Mouse (Mus musculus) lung, adult 2 months (tissue): ENCODE results near the gene Ifitm6.

Experiments used
- CTCF ChIP-seq: fragments of 200-500 bp; IDR thresholded peaks from 2 replicates; pipeline ENCODE4 v1.5.1; 2011; ENCODE audit warnings: mild to moderate bottlenecking, low read length, control low read depth; ENCODE audit not compliant: insufficient read depth
- POLR2A ChIP-seq: fragments of 200-500 bp; IDR thresholded peaks from 2 replicates; pipeline ENCODE4 v1.6.1; 2011; ENCODE audit warnings: low read depth, mild to moderate bottlenecking, control low read depth, low read length, borderline replicate concordance; ENCODE audit errors: extremely low read depth

DNA sequence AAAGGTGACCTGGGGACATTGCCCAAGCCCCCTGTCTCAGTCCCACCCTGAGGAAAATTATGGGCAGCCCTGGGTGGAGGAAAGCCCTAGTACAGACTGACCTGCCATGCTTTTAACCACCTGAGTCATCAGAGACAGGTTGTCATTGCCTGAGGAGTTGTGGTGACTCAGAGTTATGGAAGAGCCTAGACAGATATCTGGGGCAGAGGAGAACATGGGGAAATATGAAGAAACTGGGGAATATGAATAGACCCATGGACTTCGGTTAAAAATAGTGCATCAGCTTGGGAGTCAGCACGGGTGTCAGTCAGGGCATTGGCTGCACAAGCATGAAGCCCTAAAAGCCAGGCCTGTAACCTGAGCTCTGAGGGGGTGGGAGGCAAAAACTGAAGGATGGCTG, 31.6 kb upstream of the Ifitm6 start:
- TF ChIP-seq CTCF (no peak), POLR2A (no peak)
